Mouse (Mus musculus) Patski (cell line): Measurements from ENCODE around the gene Dgkq. TPM values are rescaled to one million over a fixed set of nuclear protein-coding genes. Genes with fewer than 3 reads are reported as not detected.

Experiments used
- ATAC-seq: fragments of 100-300 bp; one replicate; pipeline ENCODE4 v1.8.0; 2021
- CTCF ChIA-PET: fragments of 350-600 bp; sonication (Branson Sonifier 250); formaldehyde crosslinking; loops from one replicate; lab custom pipeline; 2022; ENCODE audit warnings: inconsistent platforms; lab: Charles Lee
- POLR2A ChIA-PET: fragments of 350-600 bp; sonication (Branson Sonifier 250); formaldehyde crosslinking; loops from one replicate; lab custom pipeline; 2022; ENCODE audit warnings: antibody characterized with exemption, inconsistent platforms; lab: Charles Lee
- DNase-seq: peaks from one replicate; pipeline ENCODE4 v3.0.0-alpha.2; 2011; ENCODE audit warnings: low read depth, low spot score
- H3K27me3 ChIP-seq: fragments of 371-371 bp; one replicate; pipeline ENCODE4 v1.5.1; 2021
- CTCF ChIP-seq: fragments of 100-300 bp; IDR thresholded peaks from one replicate; pipeline ENCODE4 v1.5.1; 2021
- in situ Hi-C: fragments of 300-500 bp; cut with MboI; formaldehyde crosslinking; loops from 3 replicates; pipeline ENCODE4 v1.11.1; 2018; ENCODE audit warnings: low pct_unique_long_range_greater_than_20kb, mixed read lengths
- polyA plus RNA-seq: library from polyadenylated mRNA; unstranded; gene quantifications from one replicate; pipeline ENCODE4 v1.2.3, GENCODE M21; 2021

Gene Dgkq
- polyA plus RNA-seq, 1 experiment from 2014 or later, result 29.8 TPM

DNA sequence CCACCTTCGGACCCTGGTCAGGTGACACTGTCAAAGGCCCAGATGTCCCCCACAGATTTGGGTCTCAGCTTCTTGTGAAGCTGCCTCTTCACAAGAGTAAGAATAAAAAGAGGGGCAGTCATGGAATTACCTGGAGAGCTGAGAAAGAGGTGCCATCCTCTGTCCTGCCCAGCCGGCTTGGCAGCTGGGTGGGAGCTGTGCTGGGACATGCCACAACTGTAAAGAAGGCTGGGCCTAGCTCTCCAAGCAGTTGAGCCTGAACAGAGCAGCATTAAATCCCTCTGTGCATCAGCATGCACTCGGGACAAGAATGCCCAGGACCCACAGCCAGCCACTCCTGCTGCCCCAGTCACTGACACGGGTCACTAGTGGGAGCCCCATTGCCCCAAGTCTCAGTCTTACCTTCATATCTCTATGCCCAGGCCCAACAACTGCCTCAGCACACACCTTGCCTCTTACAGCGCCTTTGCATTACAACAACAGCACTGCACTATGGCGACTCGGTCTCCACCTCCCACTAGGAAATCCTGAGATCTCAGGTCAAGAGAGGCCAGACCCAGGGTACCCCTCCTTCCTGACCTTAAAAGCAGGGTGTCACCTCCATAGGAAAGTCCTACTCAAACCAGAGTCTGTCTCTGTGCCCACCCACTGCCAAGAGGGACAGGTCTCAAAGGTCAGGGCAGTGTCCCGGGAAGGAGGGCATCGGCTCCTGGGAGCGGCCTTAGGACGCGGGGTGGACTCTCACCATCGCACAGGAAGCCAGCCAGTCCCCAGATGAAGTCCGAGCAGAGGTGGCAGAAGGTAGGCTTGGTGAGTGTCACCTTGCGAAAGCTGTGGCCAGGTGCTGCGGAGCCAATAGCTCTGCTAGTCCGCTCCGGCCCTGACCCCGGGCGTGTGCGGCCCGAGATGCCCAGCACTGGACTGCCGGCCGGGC, 9.5 kb downstream of the Dgkq start, which contains the start of gene Idua:
Gene Idua (plus strand): TSS at position 634 of the 934 bp plus-strand sequence.
- CTCF ChIA-PET, result interaction anchor here (0.9 to 3.2 kb wide), 6 partner anchors 8 to 67 kb away, joined by 3 to 14 read pairs (median 4); partner anchors contain the start of genes Dgkq and Fgfrl1

DNA sequence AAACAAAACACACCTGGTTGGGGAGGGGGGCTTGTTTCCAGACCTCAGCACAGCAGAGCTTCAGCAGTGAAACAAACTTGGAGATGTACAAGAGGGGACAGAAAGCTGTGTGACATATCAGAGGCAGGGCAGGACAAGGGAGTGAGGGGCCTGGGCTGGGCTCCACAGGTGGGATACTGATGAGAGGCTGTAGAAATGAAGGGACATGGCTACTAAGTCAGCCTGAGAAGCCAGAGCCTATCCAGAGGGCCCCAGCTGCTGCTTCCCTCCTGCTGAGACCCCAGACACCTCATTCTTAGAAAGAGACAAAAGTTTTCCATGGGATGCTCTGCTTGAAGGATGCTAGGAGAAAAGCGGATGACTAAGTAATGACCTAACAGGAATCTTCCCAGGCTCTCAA, 10.9 kb downstream of the Dgkq start:
- DNase-seq (no peak), ATAC-seq (no peak)
- ChIA-PET POLR2A (no interaction called here), CTCF (interaction anchor here (1.4 to 2.2 kb wide), 2 partner anchors 10 to 11 kb away, joined by 5 to 13 read pairs; partner anchors contain the start of gene Dgkq)
- no peaks in the 10 kb centered on the region for H3K27me3 ChIP-seq
- in situ Hi-C loops, result loop anchor here (25.0 kb wide), 1 partner anchor 746 kb away; the partner anchor contains the start of gene Rpl5
- TF ChIP-seq CTCF, result no peak

More for the DNA sequence above, 9.5 kb downstream of the Dgkq start, which contains the start of gene Idua:
- DNase-seq, result no peak
- no peak for TF ChIP-seq CTCF
- ATAC-seq, result peak; percentile 49
- in situ Hi-C loops, result loop anchor here (25.0 kb wide), 1 partner anchor 748 kb away; the partner anchor contains the start of gene Rpl5
- no peaks in the 10 kb centered on the region for H3K27me3 ChIP-seq
- POLR2A ChIA-PET, result interaction anchor here (0.8 to 1.0 kb wide), 2 partner anchors 37 to 50 kb away, joined by 3 to 6 read pairs; no protein-coding TSS in a partner anchor

DNA sequence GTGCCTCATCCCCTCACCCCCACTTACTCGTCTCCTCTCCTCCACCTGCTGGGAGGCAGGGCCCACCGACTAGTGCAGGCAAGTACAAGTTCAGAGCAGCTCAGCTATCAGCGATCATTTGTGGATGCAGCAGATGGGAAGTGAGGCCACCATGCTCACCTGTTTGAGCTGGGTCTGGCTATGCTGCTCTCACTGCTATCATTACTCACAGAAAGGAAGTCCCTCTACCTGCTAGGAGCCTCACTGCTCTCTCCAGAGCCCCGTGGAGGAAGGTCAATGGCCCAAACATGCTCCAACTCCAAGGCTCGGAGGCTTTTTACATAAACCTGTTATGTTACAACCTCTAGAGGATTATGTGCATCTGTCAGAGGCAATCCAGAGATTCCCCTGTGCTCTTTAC, 12.1 kb downstream of the Dgkq start:
- CTCF ChIA-PET, result interaction anchor here (1.4 kb wide), 1 partner anchor 10 kb away, joined by 5 read pairs; no protein-coding TSS in a partner anchor
- TF ChIP-seq CTCF, result no peak
- in situ Hi-C loops, result loop anchor here (25.0 kb wide), 1 partner anchor 745 kb away; the partner anchor contains the start of gene Rpl5
- DNase-seq, result no peak
- no peaks in the 10 kb centered on the region for H3K27me3 ChIP-seq
- POLR2A ChIA-PET, result no interaction called here
- ATAC-seq, result no peak

GRCm38 (mm10) chr5:108655891-108656650, 13.4 kb downstream of the Dgkq start:
- CTCF ChIA-PET, result interaction anchor here (1.1 to 1.3 kb wide), 3 partner anchors 9 to 221 kb away, joined by 3 to 4 read pairs (median 3); no protein-coding TSS in a partner anchor
- POLR2A ChIA-PET, result interaction anchor here (1.1 kb wide), 1 partner anchor 26 kb away, joined by 3 read pairs; the partner anchor contains the start of genes Gak and Tmem175
- TF ChIP-seq CTCF, result no peak
- in situ Hi-C loops, result loop anchor here (25.0 kb wide), 1 partner anchor 744 kb away; the partner anchor contains the start of gene Rpl5
- DNase-seq (no peak), ATAC-seq (no peak)
- H3K27me3 ChIP-seq, result no peaks in the 10 kb centered on the region

- ChIA-PET CTCF (interaction anchor here (1.2 kb wide), 1 partner anchor 9 kb away, joined by 4 read pairs; no protein-coding TSS in a partner anchor), POLR2A (no interaction called here)
- no peak for ATAC-seq
- in situ Hi-C loops, result loop anchor here (25.0 kb wide), 1 partner anchor 743 kb away; the partner anchor contains the start of gene Rpl5
- no peak for TF ChIP-seq CTCF
- DNase-seq, result no peak
- no peaks in the 10 kb centered on the region for H3K27me3 ChIP-seq
Observed at GRCm38 (mm10) chr5:108655381-108655780, 14.1 kb downstream of the Dgkq start.

DNA sequence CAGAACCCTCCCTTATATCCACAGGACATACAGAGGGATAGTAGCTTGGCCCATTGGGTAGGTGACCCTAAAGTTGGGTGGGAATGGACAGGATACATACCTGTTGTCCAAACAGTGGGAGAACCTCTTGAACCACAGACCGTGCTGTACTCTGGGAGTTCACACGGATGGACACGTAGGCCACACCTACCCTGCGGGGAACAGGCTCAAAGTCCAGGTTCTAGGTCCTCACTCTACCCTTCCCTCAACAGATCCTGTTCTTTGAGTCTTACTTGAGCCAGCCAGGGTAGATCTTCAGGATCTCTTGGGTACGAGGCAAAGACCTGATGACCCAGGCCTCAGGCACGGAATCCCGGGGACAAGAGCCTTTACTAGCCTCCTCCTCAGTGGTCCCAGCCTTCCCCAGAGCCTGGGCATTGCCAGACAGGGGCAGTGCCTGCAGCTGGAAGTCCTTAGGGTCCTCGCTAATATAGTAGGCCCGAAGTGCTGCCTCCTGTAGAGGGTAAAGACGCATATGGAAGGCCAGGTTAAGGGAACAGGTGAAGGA, 15.0 kb downstream of the Dgkq start:
- ChIA-PET CTCF (no interaction called here), POLR2A (no interaction called here)
- in situ Hi-C loops, result loop anchor here (5.0 to 25.0 kb wide), 2 partner anchors 227 to 742 kb away; partner anchors contain the start of gene Rpl5
- no peaks in the 10 kb centered on the region for H3K27me3 ChIP-seq
- DNase-seq (no peak), ATAC-seq (no peak)
- TF ChIP-seq CTCF, result no peak

DNA sequence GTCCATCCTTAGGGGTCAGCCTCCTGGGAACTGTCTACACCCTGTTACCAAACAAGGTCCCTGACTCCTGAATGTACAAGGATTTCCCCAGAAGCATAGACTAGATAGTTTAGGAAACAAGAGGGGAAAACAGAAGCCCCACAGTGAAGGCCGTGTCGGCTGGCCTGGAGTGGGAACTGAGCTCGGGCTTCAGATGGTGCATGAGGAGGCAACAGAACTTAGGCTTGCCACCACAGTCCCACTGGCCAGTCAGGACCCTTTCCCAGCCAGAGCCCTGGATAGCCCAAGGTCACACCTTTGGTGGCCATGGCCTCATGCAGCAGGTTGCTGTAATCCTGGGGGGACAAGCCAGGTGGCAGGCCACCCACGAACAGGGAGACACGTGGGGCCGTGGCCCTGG, 16.1 kb downstream of the Dgkq start:
- ChIA-PET POLR2A (no interaction called here), CTCF (interaction anchor here (2.8 to 2.9 kb wide), 2 partner anchors 13 to 17 kb away, joined by 8 to 14 read pairs; partner anchors contain the start of gene Dgkq)
- in situ Hi-C loops, result loop anchor here (5.0 to 25.0 kb wide), 2 partner anchors 226 to 741 kb away; partner anchors contain the start of gene Rpl5

GRCm38 (mm10) chr5:108651823-108652222, 17.6 kb downstream of the Dgkq start:
- CTCF ChIA-PET, result interaction anchor here (0.6 to 2.9 kb wide), 22 partner anchors 9 to 619 kb away, joined by 3 to 14 read pairs (median 4); partner anchors contain the start of genes Atp5k, Dgkq and Idua
- H3K27me3 ChIP-seq, result no peaks in the 10 kb centered on the region
- POLR2A ChIA-PET, result interaction anchor here (1.2 kb wide), 1 partner anchor 13 kb away, joined by 3 read pairs; no protein-coding TSS in a partner anchor
- in situ Hi-C loops, result loop anchor here (5.0 to 25.0 kb wide), 2 partner anchors 225 to 740 kb away; partner anchors contain the start of gene Rpl5
- ATAC-seq (peak; percentile 80), DNase-seq (no peak)
- TF ChIP-seq CTCF, result no peak

More for the DNA sequence above, 16.1 kb downstream of the Dgkq start:
- DNase-seq (no peak), ATAC-seq (no peak)
- no peaks in the 10 kb centered on the region for H3K27me3 ChIP-seq
- no peak for TF ChIP-seq CTCF
